Mouse (Mus musculus) heart, postnatal 0 days (tissue): ENCODE data around the gene Krtap10-10. TPM values are rescaled to one million over a fixed set of nuclear protein-coding genes. Genes with fewer than 3 reads are reported as not detected.

Source experiments
- ATAC-seq: fragments of 200-750 bp; cut with Nextera tagmentation; 2 replicates; pipeline ENCODE4 v1.8.0; 2017; ENCODE audit warnings: low read depth, moderate number of reproducible peaks, moderate library complexity; ENCODE audit not compliant: insufficient read depth
- DNase-seq: peaks from one replicate; pipeline ENCODE4 v3.0.0-alpha.2; 2016; ENCODE audit warnings: low spot score
- H3K27ac ChIP-seq: fragments of 300-500 bp; sonication (generic); 2 replicates; pipeline ENCODE4 v1.5.1; 2014; ENCODE audit warnings: low read depth, mild to moderate bottlenecking
- H3K27me3 ChIP-seq: fragments of 300-500 bp; sonication (generic); 2 replicates; pipeline ENCODE4 v1.6.1; 2014; ENCODE audit warnings: low read length, mixed read lengths; ENCODE audit not compliant: control insufficient read depth, insufficient read depth
- H3K36me3 ChIP-seq: fragments of 300-500 bp; sonication (generic); replicated peaks from 2 replicates; pipeline ENCODE4 v1.6.1; 2014; ENCODE audit warnings: low read length, mixed read lengths; ENCODE audit not compliant: control insufficient read depth, insufficient read depth
- H3K4me1 ChIP-seq: fragments of 300-500 bp; sonication (generic); 2 replicates; pipeline ENCODE4 v1.6.1; 2014; ENCODE audit warnings: antibody characterized with exemption; ENCODE audit not compliant: control insufficient read depth, insufficient read depth
- H3K4me2 ChIP-seq: fragments of 300-500 bp; sonication (generic); 2 replicates; pipeline ENCODE4 v1.6.1; 2014; ENCODE audit warnings: low read depth, mild to moderate bottlenecking, low read length, moderate library complexity
- H3K4me3 ChIP-seq: fragments of 300-500 bp; sonication (generic); 2 replicates; pipeline ENCODE4 v1.5.1; 2014; ENCODE audit warnings: low read depth, low read length
- H3K9ac ChIP-seq: fragments of 300-500 bp; sonication (generic); replicated peaks from 2 replicates; pipeline ENCODE4 v1.6.1; 2014; ENCODE audit warnings: low read depth, low read length, mixed read lengths
- H3K9me3 ChIP-seq: fragments of 300-500 bp; sonication (generic); replicated peaks from 2 replicates; pipeline ENCODE4 v1.6.1; 2016; ENCODE audit warnings: low read length; ENCODE audit not compliant: control insufficient read depth
- CTCF ChIP-seq: IDR thresholded peaks from 2 replicates; pipeline ENCODE4 v1.5.1; 2016; ENCODE audit warnings: antibody characterized with exemption, control low read depth, low read depth
- EP300 ChIP-seq: IDR thresholded peaks from 2 replicates; pipeline ENCODE4 v1.6.1; 2016; ENCODE audit warnings: antibody characterized with exemption, low read depth
- whole genome bisulfite sequencing: fragments of 180-500 bp; shearing (Covaris S2); extraction: QIAGEN DNeasy Blood & Tissue Kit; methylation state at CpG from one replicate; pipeline ENCODE4 v1.1.7; 2014; 5-methylcytosine and 5-hydroxymethylcytosine counted together
- polyA plus RNA-seq: library from polyadenylated mRNA; unstranded; fragments of >200 nt; fragmentation: Nextera tagmentation; extraction: Ambion mirVana; gene quantifications from 2 replicates; pipeline ENCODE4 v1.2.1, GENCODE M21; 2015
- total RNA-seq: library from RNA; depleted of rRNA; stranded (reverse); fragments of >200 nt; gene quantifications from 2 replicates; pipeline ENCODE4 v1.2.3, GENCODE M21; 2014; ENCODE audit warnings: low replicate concordance; rRNA removed

Gene Krtap10-10
- total and polyA plus RNA-seq, 2 experiments from 2014 or later = not detected

DNA sequence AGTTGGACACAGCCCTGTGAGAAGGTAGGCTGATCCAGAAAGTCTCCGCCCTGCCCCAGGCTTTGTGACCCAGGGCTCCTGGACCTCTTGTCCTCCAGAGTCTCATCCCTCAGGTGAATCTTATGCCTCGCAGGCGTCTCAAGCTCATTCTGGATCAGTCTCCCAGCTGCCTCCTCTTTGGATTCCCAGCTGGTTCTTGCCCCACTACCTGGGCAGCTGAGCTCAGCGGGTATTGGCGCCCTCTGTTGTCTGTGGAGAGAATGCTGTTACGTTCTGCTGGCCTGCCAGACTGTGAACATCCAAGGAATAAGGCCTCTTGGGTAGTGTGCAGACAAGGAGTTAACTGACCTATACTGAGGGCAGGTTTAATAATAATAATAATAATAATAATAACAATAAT, 43.2 kb downstream of the Krtap10-10 start:
- no peak overlapping the region for H3K9ac ChIP-seq
- no peak overlapping the region for H3K4me2 ChIP-seq
- no peaks in the 10 kb centered on the region for H3K27me3 ChIP-seq
- ATAC-seq = no peak
- 65% methylated on average over 6 of the region's 6 CpGs for WGBS
- H3K36me3 ChIP-seq = no peaks in the 10 kb centered on the region
- H3K9me3 ChIP-seq = no peaks in the 10 kb centered on the region
- no peak overlapping the region for H3K4me3 ChIP-seq
- H3K4me1 ChIP-seq = no peaks in the 10 kb centered on the region
- no peak for DNase-seq
- H3K27ac ChIP-seq = no peak overlapping the region
- TF ChIP-seq CTCF = peak; percentile 38; the same call in 1 of the 2 replicates
- no peak for TF ChIP-seq EP300

DNA sequence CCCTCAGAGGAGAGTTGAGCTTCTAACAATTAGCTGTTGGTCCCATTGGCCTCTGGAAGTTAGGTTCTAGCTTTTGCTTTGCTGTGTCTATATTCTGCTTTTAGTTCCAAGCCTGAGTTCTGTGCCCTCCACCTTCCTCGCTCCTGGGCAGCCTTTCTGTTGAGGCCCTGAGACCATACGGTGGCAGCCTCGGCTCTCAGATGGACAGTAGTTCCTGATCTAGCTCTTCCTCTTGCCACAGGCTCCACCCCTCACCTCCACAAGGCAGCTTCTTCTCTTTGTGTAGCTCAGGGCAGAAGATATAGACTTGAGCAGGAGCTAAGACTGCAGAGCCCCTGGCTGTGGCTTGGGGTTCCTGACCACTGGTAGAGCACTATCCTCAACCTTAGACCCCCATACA, 44.6 kb downstream of the Krtap10-10 start:
- H3K36me3 ChIP-seq = no peaks in the 10 kb centered on the region
- no peak overlapping the region for H3K4me2 ChIP-seq
- H3K27me3 ChIP-seq = no peaks in the 10 kb centered on the region
- TF ChIP-seq CTCF (no peak), EP300 (no peak)
- 53% methylated on average over 3 of the region's 3 CpGs for WGBS
- DNase-seq (no peak), ATAC-seq (no peak)
- H3K27ac ChIP-seq = no peak overlapping the region
- no peak overlapping the region for H3K4me3 ChIP-seq
- H3K4me1 ChIP-seq = no peaks in the 10 kb centered on the region
- H3K9ac ChIP-seq = no peak overlapping the region
- no peaks in the 10 kb centered on the region for H3K9me3 ChIP-seq

DNA sequence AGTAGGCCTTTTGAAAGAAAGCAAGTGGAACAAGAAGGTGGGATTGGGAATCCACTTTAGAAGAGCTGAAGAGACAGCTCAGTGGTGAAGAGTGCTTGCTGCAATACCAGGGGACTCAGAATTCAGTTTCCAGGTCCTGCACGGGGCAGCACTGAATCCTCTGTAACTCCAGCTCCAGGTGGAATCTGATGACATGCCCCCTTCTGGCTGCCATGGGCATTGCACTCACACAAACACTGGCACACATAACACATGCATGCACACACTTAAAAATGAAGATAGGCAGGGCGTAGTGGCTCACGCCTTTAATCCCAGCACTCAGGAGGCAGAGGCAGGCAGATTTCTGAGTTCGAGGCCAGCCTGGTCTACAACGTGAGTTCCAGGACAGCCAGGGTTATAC, 46.8 kb downstream of the Krtap10-10 start:
- H3K9ac ChIP-seq = no peak overlapping the region
- 77% methylated on average over 5 of the region's 5 CpGs for WGBS
- no peaks in the 10 kb centered on the region for H3K27me3 ChIP-seq
- TF ChIP-seq EP300 (no peak), CTCF (no peak)
- H3K4me1 ChIP-seq = no peaks in the 10 kb centered on the region
- H3K27ac ChIP-seq = no peak overlapping the region
- H3K4me2 ChIP-seq = no peak overlapping the region
- no peak overlapping the region for H3K4me3 ChIP-seq
- DNase-seq (no peak), ATAC-seq (no peak)
- no peaks in the 10 kb centered on the region for H3K36me3 ChIP-seq
- no peaks in the 10 kb centered on the region for H3K9me3 ChIP-seq

DNA sequence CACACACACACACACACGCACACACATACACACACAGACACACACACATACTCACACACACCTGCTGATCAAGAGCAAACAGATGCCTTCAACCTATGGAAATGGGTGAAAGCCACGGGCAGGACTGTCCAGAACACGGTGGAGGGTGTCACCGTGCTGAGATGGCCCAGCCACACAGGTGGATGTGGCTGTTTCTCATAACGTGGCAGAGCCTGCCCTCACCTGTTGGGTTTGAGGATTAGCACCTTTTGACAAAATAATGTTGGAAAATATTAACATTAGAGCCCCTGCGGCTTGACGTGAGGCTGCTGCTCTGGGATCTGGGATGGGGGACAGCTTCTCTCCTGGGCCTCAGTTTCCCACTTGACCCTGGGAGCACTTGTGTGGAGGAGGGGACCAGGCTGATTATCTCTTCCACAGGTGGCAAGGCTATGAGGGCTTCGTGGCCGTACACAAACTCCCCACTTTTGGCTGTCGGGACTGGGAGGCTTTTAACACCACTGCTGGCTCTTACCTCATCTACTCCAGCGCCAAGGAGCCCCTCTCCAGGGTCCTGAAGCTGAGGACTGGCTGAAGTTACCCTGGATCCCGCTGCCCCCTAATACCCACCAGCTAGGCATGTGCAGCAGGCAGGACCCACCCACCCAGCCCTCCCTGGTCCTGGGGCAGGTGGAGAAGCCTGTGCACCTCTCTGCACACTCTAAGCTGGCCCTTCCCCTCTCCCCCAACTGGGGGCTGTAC, 50.4 kb downstream of the Krtap10-10 start:
- no peak overlapping the region for H3K4me3 ChIP-seq
- no peaks in the 10 kb centered on the region for H3K9me3 ChIP-seq
- TF ChIP-seq EP300 (no peak), CTCF (no peak)
- no peak overlapping the region for H3K27ac ChIP-seq
- no peaks in the 10 kb centered on the region for H3K27me3 ChIP-seq
- no peak for DNase-seq
- ATAC-seq = no peak
- no peak overlapping the region for H3K9ac ChIP-seq
- H3K4me1 ChIP-seq = no peaks in the 10 kb centered on the region
- H3K36me3 ChIP-seq = no peaks in the 10 kb centered on the region
- H3K4me2 ChIP-seq = no peak overlapping the region
- 51% methylated on average over 12 of the region's 12 CpGs for WGBS

Other genes with a start within 250 kb of the Krtap10-10 start
Only the 30 nearest of the 33 such genes appear.
- gene Ube2g2, start 213.7 kb upstream of the Krtap10-10 start, total RNA-seq = 54.1 and 56.4 TPM in 2 replicates
- 69.7 and 71.8 TPM in 2 replicates for gene Ube2g2, start 213.7 kb upstream of the Krtap10-10 start, polyA plus RNA-seq
- 1.1 TPM in 1 of 2 replicates, not detected in the other for gene Tspear, start 149.4 kb upstream of the Krtap10-10 start, total RNA-seq
- gene Tspear, start 149.4 kb upstream of the Krtap10-10 start, polyA plus RNA-seq = not detected in 2 replicates
- not detected in 2 replicates for gene Gm19402, start 145.2 kb upstream of the Krtap10-10 start, total RNA-seq
- gene Gm19402, start 145.2 kb upstream of the Krtap10-10 start, polyA plus RNA-seq = not detected in 2 replicates
- not detected in 2 replicates for gene Gm9508, start 138.7 kb upstream of the Krtap10-10 start, total RNA-seq
- gene Gm9508, start 138.7 kb upstream of the Krtap10-10 start, polyA plus RNA-seq = not detected in 2 replicates
- gene Gm10272, start 129.3 kb upstream of the Krtap10-10 start, total RNA-seq = not detected in 2 replicates
- not detected in 2 replicates for gene Gm10272, start 129.3 kb upstream of the Krtap10-10 start, polyA plus RNA-seq
- gene Gm10024, start 124.5 kb upstream of the Krtap10-10 start, total RNA-seq = not detected in 2 replicates
- gene Gm10024, start 124.5 kb upstream of the Krtap10-10 start, polyA plus RNA-seq = not detected in 2 replicates
- not detected in 2 replicates for gene Gm10142, start 120.1 kb upstream of the Krtap10-10 start, total RNA-seq
- gene Gm10142, start 120.1 kb upstream of the Krtap10-10 start, polyA plus RNA-seq = not detected in 2 replicates
- not detected in 2 replicates for gene Krtap12-1, start 115.3 kb upstream of the Krtap10-10 start, total RNA-seq
- not detected in 2 replicates for gene Krtap12-1, start 115.3 kb upstream of the Krtap10-10 start, polyA plus RNA-seq
- not detected in 2 replicates for gene Gm10100, start 109.5 kb upstream of the Krtap10-10 start, total RNA-seq
- not detected in 2 replicates for gene Gm10100, start 109.5 kb upstream of the Krtap10-10 start, polyA plus RNA-seq
- gene Gm18596, start 93.3 kb upstream of the Krtap10-10 start, total RNA-seq = not detected in 2 replicates
- gene Gm18596, start 93.3 kb upstream of the Krtap10-10 start, polyA plus RNA-seq = not detected in 2 replicates
- gene Gm9736, start 84.6 kb upstream of the Krtap10-10 start, total RNA-seq = not detected in 2 replicates
- gene Gm9736, start 84.6 kb upstream of the Krtap10-10 start, polyA plus RNA-seq = not detected in 2 replicates
- not detected in 2 replicates for gene Gm3233, start 76.3 kb upstream of the Krtap10-10 start, total RNA-seq
- not detected in 2 replicates for gene Gm3233, start 76.3 kb upstream of the Krtap10-10 start, polyA plus RNA-seq
- gene Gm3238, start 64.6 kb upstream of the Krtap10-10 start, total RNA-seq = not detected in 2 replicates
- not detected in 2 replicates for gene Gm3238, start 64.6 kb upstream of the Krtap10-10 start, polyA plus RNA-seq
- gene Gm7138, start 59.0 kb upstream of the Krtap10-10 start, total RNA-seq = not detected in 2 replicates
- not detected in 2 replicates for gene Gm7138, start 59.0 kb upstream of the Krtap10-10 start, polyA plus RNA-seq
- gene Gm3250, start 53.4 kb upstream of the Krtap10-10 start, total RNA-seq = not detected in 2 replicates
- gene Gm3250, start 53.4 kb upstream of the Krtap10-10 start, polyA plus RNA-seq = not detected in 2 replicates
- gene Gm7137, start 47.7 kb upstream of the Krtap10-10 start, total RNA-seq = not detected in 2 replicates
- gene Gm7137, start 47.7 kb upstream of the Krtap10-10 start, polyA plus RNA-seq = not detected in 2 replicates
- not detected in 2 replicates for gene Gm9639, start 40.9 kb upstream of the Krtap10-10 start, total RNA-seq
- not detected in 2 replicates for gene Gm9639, start 40.9 kb upstream of the Krtap10-10 start, polyA plus RNA-seq
- gene Gm19668, start 36.8 kb upstream of the Krtap10-10 start, total RNA-seq = not detected in 2 replicates
- gene Gm19668, start 36.8 kb upstream of the Krtap10-10 start, polyA plus RNA-seq = not detected in 2 replicates
- gene Gm9507, start 24.1 kb upstream of the Krtap10-10 start, total RNA-seq = not detected in 2 replicates
- not detected in 2 replicates for gene Gm9507, start 24.1 kb upstream of the Krtap10-10 start, polyA plus RNA-seq
- not detected in 2 replicates for gene Gm2696, start 21.3 kb upstream of the Krtap10-10 start, total RNA-seq
- gene Gm2696, start 21.3 kb upstream of the Krtap10-10 start, polyA plus RNA-seq = not detected in 2 replicates
- gene Krtap10-4, start 8.9 kb upstream of the Krtap10-10 start, total RNA-seq = not detected in 2 replicates
- not detected in 2 replicates for gene Krtap10-4, start 8.9 kb upstream of the Krtap10-10 start, polyA plus RNA-seq
- not detected in 2 replicates for gene Gm36176, start 10.9 kb downstream of the Krtap10-10 start, total RNA-seq
- gene Gm36176, start 10.9 kb downstream of the Krtap10-10 start, polyA plus RNA-seq = not detected in 2 replicates
- not detected in 2 replicates for gene Gm10318, start 16.9 kb downstream of the Krtap10-10 start, total RNA-seq
- gene Gm10318, start 16.9 kb downstream of the Krtap10-10 start, polyA plus RNA-seq = not detected in 2 replicates
- gene Gm3285, start 26.0 kb downstream of the Krtap10-10 start, total RNA-seq = not detected in 2 replicates
- not detected in 2 replicates for gene Gm3285, start 26.0 kb downstream of the Krtap10-10 start, polyA plus RNA-seq
- gene Lrrc3, start 66.6 kb downstream of the Krtap10-10 start, total RNA-seq = 0.08 and 2.5 TPM in 2 replicates
- 0.54 and 0.63 TPM in 2 replicates for gene Lrrc3, start 66.6 kb downstream of the Krtap10-10 start, polyA plus RNA-seq
- 0.27 and 2.4 TPM in 2 replicates for gene Trpm2, start 134.6 kb downstream of the Krtap10-10 start, total RNA-seq
- gene Trpm2, start 134.6 kb downstream of the Krtap10-10 start, polyA plus RNA-seq = 0.11 TPM in 2 replicates
- gene 1810043G02Rik, start 142.6 kb downstream of the Krtap10-10 start, total RNA-seq = 14.8 and 48.9 TPM in 2 replicates
- 18.1 and 18.6 TPM in 2 replicates for gene 1810043G02Rik, start 142.6 kb downstream of the Krtap10-10 start, polyA plus RNA-seq
- gene Pfkl, start 174.1 kb downstream of the Krtap10-10 start, total RNA-seq = 353 and 356 TPM in 2 replicates
- 68.9 and 71.0 TPM in 2 replicates for gene Pfkl, start 174.1 kb downstream of the Krtap10-10 start, polyA plus RNA-seq
- gene Dnmt3l, start 206.0 kb downstream of the Krtap10-10 start, total RNA-seq = not detected in 2 replicates
- gene Dnmt3l, start 206.0 kb downstream of the Krtap10-10 start, polyA plus RNA-seq = not detected in 2 replicates
- not detected in 2 replicates for gene Aire, start 207.7 kb downstream of the Krtap10-10 start, total RNA-seq
- not detected in 2 replicates for gene Aire, start 207.7 kb downstream of the Krtap10-10 start, polyA plus RNA-seq